Mouse (Mus musculus) myocyte (in vitro differentiated cells): ENCODE results near the gene Ttyh3. TPM values are rescaled to one million over a fixed set of nuclear protein-coding genes. Genes with fewer than 3 reads are reported as not detected.
A peak's percentile ranks its signal among the peaks of the same experiment; 100 is the strongest.

Source experiments
- H3K27me3 ChIP-seq: one replicate; pipeline ENCODE4 v1.6.1; 2011; ENCODE audit not compliant: control insufficient read depth, insufficient read depth, insufficient read length
- H3K36me3 ChIP-seq: one replicate; pipeline ENCODE4 v1.6.1; 2011; ENCODE audit not compliant: control insufficient read depth, insufficient read depth
- H3K4me2 ChIP-seq: one replicate; pipeline ENCODE4 v1.6.1; 2011; ENCODE audit warnings: low read depth, control low read depth
- H3K4me3 ChIP-seq: one replicate; pipeline ENCODE4 v1.5.1; 2011; ENCODE audit warnings: mild to moderate bottlenecking, control low read depth, moderate library complexity
- H3K79me2 ChIP-seq: one replicate; pipeline ENCODE4 v1.6.1; 2011; ENCODE audit not compliant: control insufficient read depth, insufficient read depth
- H3ac ChIP-seq: one replicate; pipeline ENCODE4 v1.6.1; 2011; ENCODE audit not compliant: control insufficient read depth, insufficient read length
- CEBPB ChIP-seq: IDR thresholded peaks from 2 replicates; pipeline ENCODE4 v1.6.1; 2011; ENCODE audit warnings: mild to moderate bottlenecking, moderate library complexity; ENCODE audit not compliant: poor library complexity, insufficient read depth, severe bottlenecking
- E2F4 ChIP-seq: IDR thresholded peaks from one replicate; pipeline ENCODE4 v1.6.1; 2011; ENCODE audit warnings: mild to moderate bottlenecking, control low read depth, moderate library complexity; ENCODE audit not compliant: insufficient read depth
- MAX ChIP-seq: IDR thresholded peaks from one replicate; pipeline ENCODE4 v1.6.1; 2011; ENCODE audit warnings: low read depth, mild to moderate bottlenecking, control low read depth
- MYOD1 ChIP-seq, 3 experiments: IDR thresholded peaks; one replicate each; pipeline ENCODE4 v1.6.1; 2011; ENCODE audit warnings: control low read depth in 2 of 3, low read depth in 2 of 3, mild to moderate bottlenecking in 2 of 3, moderate library complexity in 1 of 3; ENCODE audit not compliant: insufficient read length in 2 of 3, control insufficient read depth in 1 of 3
- MYOG ChIP-seq, 3 experiments: IDR thresholded peaks; one replicate each; pipeline ENCODE4 v1.6.1; 2011; ENCODE audit warnings: control low read depth in 2 of 3, low read depth in 2 of 3, mild to moderate bottlenecking in 2 of 3; ENCODE audit not compliant: insufficient read length in 2 of 3, control insufficient read depth in 1 of 3, insufficient read depth in 1 of 3
- POLR2A ChIP-seq: IDR thresholded peaks from one replicate; pipeline ENCODE4 v1.6.1; 2011; ENCODE audit warnings: low read depth, mild to moderate bottlenecking, control low read depth, moderate library complexity; ENCODE audit not compliant: insufficient read length
- POLR2AphosphoS2 ChIP-seq: IDR thresholded peaks from one replicate; pipeline ENCODE4 v1.6.1; 2011; ENCODE audit warnings: low read depth, control low read depth; ENCODE audit not compliant: insufficient read length
- REST ChIP-seq: IDR thresholded peaks from one replicate; pipeline ENCODE4 v1.6.1; 2011; ENCODE audit warnings: mild to moderate bottlenecking, control low read depth, moderate library complexity; ENCODE audit not compliant: insufficient read depth, insufficient read length
- SRF ChIP-seq: IDR thresholded peaks from one replicate; pipeline ENCODE4 v1.6.1; 2011; ENCODE audit warnings: low read depth; ENCODE audit not compliant: control insufficient read depth, insufficient read length
- TCF12 ChIP-seq: IDR thresholded peaks from one replicate; pipeline ENCODE4 v1.6.1; 2011; ENCODE audit warnings: mild to moderate bottlenecking, control low read depth; ENCODE audit not compliant: poor library complexity, insufficient read depth, severe bottlenecking
- TCF3 ChIP-seq: IDR thresholded peaks from one replicate; pipeline ENCODE4 v1.6.1; 2011; ENCODE audit warnings: low read depth, control low read depth; ENCODE audit not compliant: insufficient read length
- USF1 ChIP-seq: IDR thresholded peaks from one replicate; pipeline ENCODE4 v1.6.1; 2011; ENCODE audit warnings: low read depth, mild to moderate bottlenecking, control low read depth, moderate library complexity
- polyA plus RNA-seq: library from polyadenylated mRNA; unstranded; fragments of >200 nt; fragmentation: generic; extraction: Trizol; gene quantifications from one replicate; pipeline ENCODE4 v1.2.1, GENCODE M21; 2012; ENCODE audit warnings: missing spikeins

Gene Ttyh3
- polyA plus RNA-seq, 1 experiment = 23.8 TPM

DNA sequence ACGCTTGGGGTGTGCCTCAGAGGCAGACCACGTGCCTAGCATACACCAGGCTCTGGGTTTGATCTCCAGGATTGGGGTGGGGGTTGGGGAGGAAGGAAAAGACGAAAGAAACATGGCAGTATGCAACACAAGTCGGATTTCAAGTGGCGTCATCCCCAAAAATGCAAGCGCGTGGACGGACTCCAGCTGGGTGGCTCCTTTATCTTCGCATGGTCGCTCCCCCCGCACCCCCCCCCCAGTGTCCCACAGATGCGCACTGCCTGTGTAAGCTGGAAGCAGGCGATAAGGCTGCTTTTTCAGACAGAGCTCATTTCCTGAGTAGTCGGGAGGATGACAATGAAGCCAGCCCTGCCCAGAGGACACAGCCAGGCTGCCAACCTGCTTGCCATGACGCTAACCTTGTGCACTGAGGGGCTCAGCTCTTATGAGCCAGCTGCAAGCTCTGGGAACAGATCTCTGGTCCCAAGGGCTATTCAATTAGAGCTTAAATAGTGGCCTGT lies 4.1 kb downstream of the Ttyh3 start:
- Histone ChIP-seq H3K36me3 (no peaks in the 10 kb centered on the region), H3K4me3 (no peak overlapping the region), H3ac (no peak overlapping the region), H3K79me2 (peaks cover 17% of the 10 kb centered on the region), H3K4me2 (no peak overlapping the region), H3K27me3 (no peaks in the 10 kb centered on the region)
- no peak for TF ChIP-seq MYOG (IDR thresholded peaks at IDR 0.05; ENCODE audit: control insufficient read depth in 1 of 3, insufficient read depth in 1 of 3, insufficient read length in 2 of 3, low read depth in 2 of 3)
- TF ChIP-seq E2F4 = no peak
- TF ChIP-seq POLR2AphosphoS2 = no peak
- no peak for TF ChIP-seq CEBPB

DNA sequence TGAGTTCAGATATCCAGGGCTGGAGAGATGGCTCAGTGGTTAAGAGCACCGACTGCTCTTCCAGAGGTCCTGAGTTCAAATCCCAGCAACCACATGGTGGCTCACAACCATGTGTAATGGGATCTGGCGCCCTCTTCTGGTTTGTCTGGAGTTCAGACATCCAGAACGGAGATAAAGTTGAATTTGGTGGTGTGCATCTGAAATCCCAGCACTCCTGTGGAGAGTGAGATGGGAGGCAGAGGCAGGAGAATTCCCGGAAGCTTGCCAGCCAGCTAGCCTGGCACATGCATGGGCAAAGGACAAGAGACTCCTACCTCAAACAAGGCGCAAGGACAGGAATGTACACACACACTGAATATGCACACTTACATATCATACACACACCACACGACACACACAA lies 4.6 kb downstream of the Ttyh3 start:
- no peak overlapping the region for H3ac ChIP-seq
- H3K4me2 ChIP-seq = no peak overlapping the region
- no peak overlapping the region for H3K4me3 ChIP-seq
- H3K27me3 ChIP-seq = no peaks in the 10 kb centered on the region
- TF ChIP-seq CEBPB (no peak), TCF12 (no peak), REST (no peak), USF1 (no peak), POLR2AphosphoS2 (no peak)
- peaks cover 17% of the 10 kb centered on the region for H3K79me2 ChIP-seq
- no peaks in the 10 kb centered on the region for H3K36me3 ChIP-seq

DNA sequence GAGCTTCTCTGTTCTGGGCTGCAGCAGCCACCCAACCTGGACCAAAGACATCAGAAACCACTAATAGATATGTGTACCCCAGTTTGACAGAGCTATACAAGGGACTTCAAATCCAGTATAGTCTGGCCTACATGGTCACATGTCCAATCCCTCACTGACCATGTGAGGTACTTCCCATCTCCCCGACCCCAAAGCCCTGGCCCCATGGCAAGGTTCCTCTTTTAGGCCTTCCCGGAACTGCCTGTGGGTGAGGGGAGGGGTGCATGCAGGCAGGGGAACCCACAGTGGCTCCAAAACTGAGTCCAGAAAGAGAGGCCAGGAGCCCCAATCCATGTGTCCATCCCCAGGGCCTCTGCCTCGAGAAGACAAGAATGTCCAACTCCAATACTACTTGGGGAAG lies 6.8 kb downstream of the Ttyh3 start:
- H3K36me3 ChIP-seq = no peaks in the 10 kb centered on the region
- no peak overlapping the region for H3K4me2 ChIP-seq
- no peaks in the 10 kb centered on the region for H3K27me3 ChIP-seq
- peaks cover 12% of the 10 kb centered on the region for H3K79me2 ChIP-seq
- H3ac ChIP-seq = no peak overlapping the region
- H3K4me3 ChIP-seq = no peak overlapping the region
- TF ChIP-seq USF1 = no peak
- TF ChIP-seq POLR2AphosphoS2 = no peak
- no peak for TF ChIP-seq CEBPB
- TF ChIP-seq MYOG (IDR thresholded peaks at IDR 0.05; ENCODE audit: control insufficient read depth in 1 of 3, insufficient read depth in 1 of 3, insufficient read length in 2 of 3, low read depth in 2 of 3) = no peak

DNA sequence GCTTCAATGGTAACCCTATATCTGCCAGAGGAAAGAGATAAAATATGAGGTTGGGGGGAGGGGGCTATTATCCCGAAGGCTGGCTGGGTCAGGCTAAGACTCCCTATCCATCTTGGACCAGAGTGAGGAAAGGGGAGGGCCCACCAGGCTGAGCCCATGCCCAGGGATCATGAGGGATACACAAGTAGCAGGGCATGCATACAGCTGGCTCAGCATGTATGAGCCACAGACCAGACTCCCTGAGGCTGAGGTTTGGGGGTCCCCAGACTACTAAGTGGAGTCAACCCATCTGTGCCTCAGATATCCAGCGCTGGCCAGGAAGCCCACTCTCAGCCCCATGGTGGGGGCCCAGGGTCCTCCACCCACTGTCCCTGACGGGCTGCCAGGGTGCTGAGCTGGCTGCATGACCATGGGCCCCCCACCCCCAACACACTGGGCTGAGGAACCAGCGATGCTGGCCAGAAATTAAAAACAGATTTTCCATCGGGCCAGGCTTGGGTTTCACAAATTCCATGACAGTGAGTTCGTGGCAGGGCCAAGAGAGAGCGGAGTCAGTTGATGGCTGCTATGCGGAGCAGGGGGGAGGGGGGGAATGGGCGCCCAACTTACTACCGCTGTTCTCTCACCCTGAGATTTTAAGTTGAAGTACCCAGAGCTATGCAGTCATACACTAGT lies 7.4 kb downstream of the Ttyh3 start:
- TF ChIP-seq REST = no peak
- TF ChIP-seq POLR2A = no peak
- no peak for TF ChIP-seq TCF12
- no peak for TF ChIP-seq POLR2AphosphoS2
- no peak for TF ChIP-seq E2F4
- no peak for TF ChIP-seq MAX
- TF ChIP-seq MYOG (IDR thresholded peaks at IDR 0.05; ENCODE audit: control insufficient read depth in 1 of 3, insufficient read depth in 1 of 3, insufficient read length in 2 of 3, low read depth in 2 of 3) = no peak
- TF ChIP-seq CEBPB = no peak
- no peak for TF ChIP-seq TCF3
- no peak for TF ChIP-seq SRF
- TF ChIP-seq MYOD1 (IDR thresholded peaks at IDR 0.05; ENCODE audit: control insufficient read depth in 1 of 3, insufficient read length in 2 of 3, low read depth in 2 of 3) = no peak
- no peak for TF ChIP-seq USF1
- no peak overlapping the region for H3K4me3 ChIP-seq
- H3K4me2 ChIP-seq = no peak overlapping the region
- H3K27me3 ChIP-seq = no peaks in the 10 kb centered on the region
- H3K36me3 ChIP-seq = no peaks in the 10 kb centered on the region
- no peak overlapping the region for H3ac ChIP-seq
- peaks cover 5% of the 10 kb centered on the region for H3K79me2 ChIP-seq

DNA sequence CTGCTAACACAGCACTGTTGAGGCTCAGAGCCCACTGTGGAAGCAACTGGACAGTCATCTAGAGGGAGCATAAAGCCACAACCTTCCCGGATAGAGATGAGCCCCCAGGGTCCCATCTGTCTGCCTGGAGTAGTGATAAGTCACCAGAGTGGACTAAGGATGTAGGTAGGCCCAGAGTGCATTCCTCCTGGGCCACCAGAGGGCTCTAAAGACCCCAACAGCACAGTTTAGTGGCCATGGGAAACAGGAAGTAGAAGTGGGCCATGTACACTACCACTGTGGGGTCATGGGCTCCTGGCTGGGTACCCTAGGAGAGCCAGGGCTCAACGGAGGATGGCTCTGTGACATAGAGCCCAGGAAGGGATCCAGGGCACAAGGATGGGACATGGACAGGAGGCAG lies 8.0 kb downstream of the Ttyh3 start:
- H3K79me2 ChIP-seq = peaks cover 3% of the 10 kb centered on the region
- no peak overlapping the region for H3K4me3 ChIP-seq
- H3K36me3 ChIP-seq = no peaks in the 10 kb centered on the region
- H3ac ChIP-seq = no peak overlapping the region
- no peaks in the 10 kb centered on the region for H3K27me3 ChIP-seq
- TF ChIP-seq POLR2AphosphoS2 = no peak
- TF ChIP-seq E2F4 = no peak
- no peak for TF ChIP-seq POLR2A
- no peak for TF ChIP-seq TCF3
- no peak for TF ChIP-seq REST
- H3K4me2 ChIP-seq = no peak overlapping the region

DNA sequence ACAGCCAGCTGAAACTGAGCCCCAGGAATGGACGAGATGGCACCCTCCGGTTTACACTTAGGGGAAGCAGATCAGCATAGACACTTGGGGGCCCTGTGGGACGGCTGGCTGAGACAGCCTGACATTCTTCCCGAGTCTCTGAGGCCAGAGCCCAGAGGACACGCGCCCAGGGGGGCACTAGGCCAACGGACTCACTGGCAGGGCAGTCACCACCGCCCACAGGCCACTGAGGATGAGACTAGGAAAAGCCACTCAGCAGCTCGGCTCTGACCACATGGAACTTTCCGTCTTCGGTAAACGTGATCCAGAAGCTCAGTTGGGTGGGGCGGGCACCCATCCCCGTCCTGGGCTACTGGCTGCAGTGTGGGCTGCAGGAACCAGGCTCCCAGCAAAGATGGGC lies 9.0 kb downstream of the Ttyh3 start:
- TF ChIP-seq MAX (no peak), POLR2A (no peak), USF1 (no peak), CEBPB (no peak), REST (no peak), MYOG (IDR thresholded peaks at IDR 0.05; ENCODE audit: control insufficient read depth in 1 of 3, insufficient read depth in 1 of 3, insufficient read length in 2 of 3, low read depth in 2 of 3) (no peak), MYOD1 (IDR thresholded peaks at IDR 0.05; ENCODE audit: control insufficient read depth in 1 of 3, insufficient read length in 2 of 3, low read depth in 2 of 3) (no peak), E2F4 (no peak), POLR2AphosphoS2 (no peak)
- Histone ChIP-seq H3K4me3 (no peak overlapping the region), H3K36me3 (no peaks in the 10 kb centered on the region), H3ac (no peak overlapping the region), H3K27me3 (no peaks in the 10 kb centered on the region), H3K4me2 (peak overlapping the region; percentile 42), H3K79me2 (no peaks in the 10 kb centered on the region)
